15 mouse cellular contexts compared by ENCODE assay signal in genomic region chr16:49721678-49722077, GRCm38 (mm10). TPM values are rescaled to one million over a fixed set of nuclear protein-coding genes. Genes with fewer than 3 reads are reported as not detected.
DNase-seq lines count a peak whose midpoint lies in the region; ATAC-seq and TF ChIP-seq lines count a peak whose summit lies in the region.
"Had no signal": no experiment of that assay in that cellular context is flagged by ENCODE, and none has a peak within 500 bp of the region (broad histone marks: within the 10 kb centered on the region; RNA-seq: fewer than 3 reads in every experiment).

No protein-coding gene starts in this region.

- no peaks in the 10 kb centered on the region for H3K36me3 ChIP-seq in hindbrain, embryonic 13.5 days
- no peaks in the 10 kb centered on the region for H3K36me3 ChIP-seq in hindbrain, embryonic 10.5 days
- no peaks in the 10 kb centered on the region for H3K36me3 ChIP-seq in midbrain, postnatal 0 days (ENCODE audit: insufficient read depth, low read length)
- no peaks in the 10 kb centered on the region for H3K36me3 ChIP-seq in midbrain, embryonic 11.5 days (ENCODE audit: control insufficient read depth, insufficient read depth, low read length)
- H3K36me3 ChIP-seq in hindbrain, embryonic 16.5 days (ENCODE audit: control insufficient read depth, insufficient read depth, low read length): no peaks in the 10 kb centered on the region
- H3K36me3 ChIP-seq: heart, embryonic 12.5 days; neural tube, embryonic 12.5 days; stomach, embryonic 15.5 days had no signal

- ATAC-seq in hindbrain, embryonic 13.5 days (ENCODE audit: low FRiP score): 0 out of 2 replicates have a peak, but pooled peaks have one; percentile 36
- ATAC-seq in midbrain, postnatal 0 days (ENCODE audit: low FRiP score): peak; percentile 49; the same call in 1 of the 2 replicates
- no peak for ATAC-seq in midbrain, embryonic 11.5 days (ENCODE audit: low FRiP score)
- peak; percentile 73 for ATAC-seq in hindbrain, embryonic 16.5 days
- no peak for ATAC-seq in erythroid progenitor cell, adult 5-6 weeks (replicated peaks; ENCODE audit: low FRiP score, poor library complexity, severe bottlenecking)
- ATAC-seq: activated CD4-positive, CD25-positive, alpha-beta regulatory T cell, adult 4 months had no signal

- DNase-seq in hindbrain, embryonic 10.5 days (ENCODE audit: low spot score): no peak
- peak; percentile 39 for DNase-seq in midbrain, postnatal 0 days (ENCODE audit: low spot score)
- no peak for DNase-seq in midbrain, embryonic 11.5 days (ENCODE audit: low spot score, missing footprints)
- peak; percentile 91 for DNase-seq in cerebellum, adult 8-10 months
- no peak for DNase-seq in adipocyte (ENCODE audit: low spot score)
- DNase-seq: lung, postnatal 14 days; thymus, postnatal 25 days had no signal

- no peak overlapping the region for H3K4me3 ChIP-seq in hindbrain, embryonic 13.5 days
- H3K4me3 ChIP-seq in hindbrain, embryonic 10.5 days: no peak overlapping the region
- H3K4me3 ChIP-seq in midbrain, postnatal 0 days (ENCODE audit: low read depth, low read length): no peak overlapping the region
- no peak overlapping the region for H3K4me3 ChIP-seq in midbrain, embryonic 11.5 days (ENCODE audit: low read depth, low read length)
- no peak overlapping the region for H3K4me3 ChIP-seq in hindbrain, embryonic 16.5 days (ENCODE audit: low read length)
- H3K4me3 ChIP-seq: heart, embryonic 12.5 days; neural tube, embryonic 12.5 days; stomach, embryonic 15.5 days had no signal

- no peak overlapping the region for H3K4me2 ChIP-seq in hindbrain, embryonic 13.5 days
- no peak overlapping the region for H3K4me2 ChIP-seq in midbrain, postnatal 0 days (ENCODE audit: low read depth, low read length, poor library complexity, severe bottlenecking)
- no peak overlapping the region for H3K4me2 ChIP-seq in midbrain, embryonic 11.5 days
- no peak overlapping the region for H3K4me2 ChIP-seq in hindbrain, embryonic 16.5 days (ENCODE audit: low read length)
- H3K4me2 ChIP-seq: heart, embryonic 12.5 days; neural tube, embryonic 12.5 days; stomach, embryonic 15.5 days had no signal

- no peak overlapping the region for H3K27ac ChIP-seq in hindbrain, embryonic 13.5 days
- no peak overlapping the region for H3K27ac ChIP-seq in hindbrain, embryonic 10.5 days
- no peak overlapping the region for H3K27ac ChIP-seq in midbrain, postnatal 0 days (ENCODE audit: low read depth, low read length)
- H3K27ac ChIP-seq in midbrain, embryonic 11.5 days (ENCODE audit: low read depth, low read length): no peak overlapping the region
- H3K27ac ChIP-seq in hindbrain, embryonic 16.5 days (ENCODE audit: low read depth, low read length): 0 out of 2 replicates have a peak overlapping the region, but pooled peaks have one; percentile 17
- H3K27ac ChIP-seq: liver, embryonic 14.5 days; neural tube, embryonic 12.5 days; stomach, embryonic 15.5 days had no signal

- H3K4me1 ChIP-seq in hindbrain, embryonic 13.5 days (replicated peaks): peaks cover 21% of the 10 kb centered on the region
- H3K4me1 ChIP-seq in hindbrain, embryonic 10.5 days (replicated peaks): peaks cover 16% of the 10 kb centered on the region; the same call in 1 of the 2 replicates
- no peaks in the 10 kb centered on the region for H3K4me1 ChIP-seq in midbrain, postnatal 0 days (ENCODE audit: insufficient read depth, low read length)
- H3K4me1 ChIP-seq in midbrain, embryonic 11.5 days (ENCODE audit: control insufficient read depth, insufficient read depth, low read length): no peaks in the 10 kb centered on the region
- H3K4me1 ChIP-seq in hindbrain, embryonic 16.5 days (ENCODE audit: control insufficient read depth, insufficient read depth, low read depth, low read length): peaks cover 6% of the 10 kb centered on the region; the same call in 1 of the 2 replicates
- H3K4me1 ChIP-seq: neural tube, embryonic 12.5 days had no signal

- H3K9me3 ChIP-seq in hindbrain, embryonic 13.5 days: no peaks in the 10 kb centered on the region
- no peaks in the 10 kb centered on the region for H3K9me3 ChIP-seq in hindbrain, embryonic 10.5 days
- H3K9me3 ChIP-seq in midbrain, postnatal 0 days (ENCODE audit: low read length): no peaks in the 10 kb centered on the region
- no peaks in the 10 kb centered on the region for H3K9me3 ChIP-seq in midbrain, embryonic 11.5 days (ENCODE audit: control insufficient read depth, low read length)
- H3K9me3 ChIP-seq in hindbrain, embryonic 16.5 days (ENCODE audit: control insufficient read depth, low read length): no peaks in the 10 kb centered on the region
- H3K9me3 ChIP-seq: heart, embryonic 12.5 days; neural tube, embryonic 12.5 days; stomach, embryonic 15.5 days had no signal

- H3K27me3 ChIP-seq in hindbrain, embryonic 13.5 days: no peaks in the 10 kb centered on the region
- H3K27me3 ChIP-seq in hindbrain, embryonic 10.5 days (ENCODE audit: insufficient read depth, poor library complexity, severe bottlenecking): no peaks in the 10 kb centered on the region
- no peaks in the 10 kb centered on the region for H3K27me3 ChIP-seq in midbrain, postnatal 0 days (ENCODE audit: insufficient read depth, low read length)
- H3K27me3 ChIP-seq in midbrain, embryonic 11.5 days (ENCODE audit: control insufficient read depth, insufficient read depth, low read length): no peaks in the 10 kb centered on the region
- no peaks in the 10 kb centered on the region for H3K27me3 ChIP-seq in hindbrain, embryonic 16.5 days (replicated peaks; ENCODE audit: control insufficient read depth, insufficient read depth, low read length)
- H3K27me3 ChIP-seq: heart, embryonic 12.5 days; neural tube, embryonic 12.5 days; stomach, embryonic 15.5 days had no signal

- WGBS in hindbrain, embryonic 13.5 days: 46% methylated on average over 5 of the region's 5 CpGs
- 34% methylated on average over 5 of the region's 5 CpGs for WGBS in hindbrain, embryonic 10.5 days
- 47% methylated on average over 5 of the region's 5 CpGs for WGBS in midbrain, postnatal 0 days
- WGBS in midbrain, embryonic 11.5 days: 41% methylated on average over 5 of the region's 5 CpGs
- 36% methylated on average over 5 of the region's 5 CpGs for WGBS in hindbrain, embryonic 16.5 days

- TF ChIP-seq CTCF in midbrain, postnatal 0 days (IDR thresholded peaks at IDR 0.05): no peak

- no peak overlapping the region for H3K9ac ChIP-seq in hindbrain, embryonic 13.5 days
- no peak overlapping the region for H3K9ac ChIP-seq in midbrain, postnatal 0 days (replicated peaks; ENCODE audit: low read length, poor library complexity, severe bottlenecking)
- H3K9ac ChIP-seq in midbrain, embryonic 11.5 days (ENCODE audit: low read length): no peak overlapping the region
- no peak overlapping the region for H3K9ac ChIP-seq in hindbrain, embryonic 16.5 days (ENCODE audit: low read depth, low read length)
- H3K9ac ChIP-seq: heart, embryonic 12.5 days; liver, embryonic 14.5 days; neural tube, embryonic 12.5 days; stomach, embryonic 15.5 days had no signal

RNA-seq across cellular contexts. Expression of gene Ift57, which starts 22.6 kb away (rescaled TPM):
- 41.5 and 43.5 TPM in 2 replicates for polyA plus RNA-seq in hindbrain, embryonic 13.5 days (2015; fragmentation: Nextera tagmentation; extraction: Ambion mirVana)
- 24.7 and 31.2 TPM in 2 replicates for polyA plus RNA-seq in hindbrain, embryonic 10.5 days (2016; fragmentation: Nextera tagmentation; extraction: Ambion mirVana)
- total RNA-seq in midbrain, postnatal 0 days (2014; rRNA removed): 16.1 and 17.6 TPM in 2 replicates
- 41.9 and 44.2 TPM in 2 replicates for polyA plus RNA-seq in midbrain, postnatal 0 days (2015; fragmentation: Nextera tagmentation; extraction: Ambion mirVana)
- 34.1 and 34.6 TPM in 2 replicates for polyA plus RNA-seq in midbrain, embryonic 11.5 days (2014; fragmentation: Nextera tagmentation; extraction: Ambion mirVana)
- polyA plus RNA-seq in hindbrain, embryonic 16.5 days (2015; fragmentation: Nextera tagmentation; extraction: Ambion mirVana): 42.2 and 43.8 TPM in 2 replicates
- total RNA-seq in erythroid progenitor cell, adult 5-6 weeks (2015; ENCODE audit: low replicate concordance): 23.1 and 28.1 TPM in 2 replicates
- 18.8 and 39.8 TPM in 2 replicates for total RNA-seq in erythroid progenitor cell, adult 5-6 weeks (2017; ENCODE audit: low replicate concordance)

Comparison
In these comparisons a context has a peak if more than half of its experiments do, and no peak if none do; other contexts are left out.
1. ATAC-seq: peak in hindbrain, embryonic 13.5 days (single experiment), midbrain, postnatal 0 days (single experiment) and hindbrain, embryonic 16.5 days (single experiment); none in midbrain, embryonic 11.5 days (single experiment) and erythroid progenitor cell, adult 5-6 weeks (single experiment).
2. DNase-seq: peak in midbrain, postnatal 0 days (single experiment) and cerebellum, adult 8-10 months (single experiment); none in hindbrain, embryonic 10.5 days (single experiment), midbrain, embryonic 11.5 days (single experiment) and adipocyte (single experiment).